22 mouse cellular contexts compared by ENCODE assay signal in the genomic region with DNA sequence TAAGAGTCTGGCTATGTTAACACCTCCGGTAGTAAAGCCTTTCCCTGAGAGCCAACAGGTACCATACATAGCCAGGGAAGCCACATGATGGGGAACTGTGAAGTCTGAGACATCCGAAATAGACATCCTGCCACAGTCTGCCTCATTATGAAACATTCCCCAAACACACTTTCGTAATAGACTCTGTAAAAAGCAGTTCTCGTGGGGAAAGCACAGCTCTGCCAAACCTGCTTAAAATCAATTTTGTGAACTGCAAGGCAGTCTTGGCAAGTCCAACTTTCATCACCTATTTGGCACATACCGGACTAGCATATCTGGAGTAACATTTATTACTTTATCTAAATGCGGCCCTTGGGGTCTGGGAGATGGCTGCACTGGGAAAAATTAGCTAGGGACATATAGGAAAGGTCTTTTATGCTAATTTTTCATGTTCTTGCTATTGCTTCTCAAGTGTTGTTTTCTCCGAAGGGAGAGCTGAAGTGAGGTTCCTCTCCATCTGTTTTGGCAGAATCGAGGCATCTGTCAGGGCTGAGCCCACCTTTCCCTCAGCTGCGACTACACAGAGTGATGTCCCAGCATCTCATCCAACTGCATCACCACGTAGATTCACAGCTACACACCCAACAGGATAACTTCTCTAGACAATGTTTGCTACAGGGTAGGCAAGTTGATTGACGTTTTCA.
DNase-seq lines count a peak whose midpoint lies in the region; ATAC-seq and TF ChIP-seq lines count a peak whose summit lies in the region.
"Had no signal": no experiment of that assay in that cellular context is flagged by ENCODE, and none has a peak within 500 bp of the region (broad histone marks: within the 10 kb centered on the region; RNA-seq: fewer than 3 reads in every experiment).

No protein-coding gene starts in this region.

- ATAC-seq in heart, embryonic 15.5 days (replicated peaks; ENCODE audit: insufficient number of reproducible peaks, insufficient read depth, low FRiP score, low read depth) = no peak
- ATAC-seq in liver, postnatal 0 days = no peak
- ATAC-seq: hindbrain, postnatal 0 days had no signal

- no peaks in the 10 kb centered on the region for H3K27me3 ChIP-seq in heart, embryonic 15.5 days
- no peaks in the 10 kb centered on the region for H3K27me3 ChIP-seq in liver, adult 2 months (ENCODE audit: control insufficient read depth, insufficient read depth, low read length)
- no peaks in the 10 kb centered on the region for H3K27me3 ChIP-seq in liver, postnatal 0 days (ENCODE audit: insufficient read depth, low read length)
- H3K27me3 ChIP-seq: embryonic facial prominence, embryonic 13.5 days; limb, embryonic 15.5 days; neural tube, embryonic 12.5 days had no signal

- H3K9ac ChIP-seq in heart, embryonic 15.5 days = no peak overlapping the region
- H3K9ac ChIP-seq in liver, adult 2 months (ENCODE audit: low read depth, low read length) = no peak overlapping the region
- no peak overlapping the region for H3K9ac ChIP-seq in liver, postnatal 0 days (replicated peaks)
- H3K9ac ChIP-seq: embryonic facial prominence, embryonic 13.5 days; limb, embryonic 15.5 days; neural tube, embryonic 12.5 days had no signal

- H3K4me3 ChIP-seq in heart, embryonic 15.5 days = no peak overlapping the region
- H3K4me3 ChIP-seq in liver, adult 2 months (ENCODE audit: insufficient read depth, low read depth, low read length) = no peak overlapping the region
- no peak overlapping the region for H3K4me3 ChIP-seq in liver, postnatal 0 days (ENCODE audit: low read depth, low read length)
- H3K4me3 ChIP-seq: embryonic facial prominence, embryonic 13.5 days; forebrain, embryonic 10.5 days; gastrocnemius, adult 2 months; limb, embryonic 15.5 days; midbrain, embryonic 10.5 days; neural tube, embryonic 12.5 days had no signal

- TF ChIP-seq EP300 in liver, postnatal 0 days (IDR thresholded peaks at IDR 0.05; ENCODE audit: low read depth) = no peak

- no peaks in the 10 kb centered on the region for H3K9me3 ChIP-seq in heart, embryonic 15.5 days (replicated peaks)
- no peaks in the 10 kb centered on the region for H3K9me3 ChIP-seq in liver, postnatal 0 days (ENCODE audit: low read length)
- H3K9me3 ChIP-seq: embryonic facial prominence, embryonic 13.5 days; forebrain, embryonic 10.5 days; limb, embryonic 15.5 days; midbrain, embryonic 10.5 days; neural tube, embryonic 12.5 days had no signal

- peak; percentile 6 for DNase-seq in adrenal gland, postnatal 14 days
- no peak for DNase-seq in adrenal gland, postnatal 36 days
- no peak for DNase-seq in heart, adult 9 months (ENCODE audit: low spot score in 2 of 2)
- DNase-seq in liver, adult 2 months (ENCODE audit: extremely low read depth, low read depth, low spot score) = peak; percentile 93
- DNase-seq in liver, postnatal 0 days = no peak
- peak; percentile 46 for DNase-seq in right cerebral cortex, postnatal 25 days
- DNase-seq in retina, embryonic 14.5 days (ENCODE audit: low spot score) = no peak
- DNase-seq: adrenal gland, postnatal 25 days; cerebellum, adult 8-10 months; gastrocnemius, adult 2 months; heart, postnatal 4 days; kidney, adult 11 months; lung, adult 18-20 months; thymus, adult 18-20 months had no signal

- H3K4me2 ChIP-seq in heart, embryonic 15.5 days = no peak overlapping the region
- no peak overlapping the region for H3K4me2 ChIP-seq in liver, postnatal 0 days (ENCODE audit: low read depth, low read length)
- H3K4me2 ChIP-seq: embryonic facial prominence, embryonic 13.5 days; limb, embryonic 15.5 days; neural tube, embryonic 12.5 days had no signal

- 68% methylated on average over 11 of the region's 11 CpGs for WGBS in heart, embryonic 15.5 days
- WGBS in liver, adult 2 months = 48% methylated on average over 11 of the region's 11 CpGs
- 71% methylated on average over 11 of the region's 11 CpGs for WGBS in liver, postnatal 0 days (ENCODE audit: insufficient replicate concordance)

- no peak for TF ChIP-seq POLR2A in liver, adult 2 months (IDR thresholded peaks at IDR 0.05; ENCODE audit: extremely low read depth, insufficient read depth, low read length)

- H3K27ac ChIP-seq in heart, embryonic 15.5 days = peak overlapping the region; percentile 32; the same call in 1 of the 2 replicates
- H3K27ac ChIP-seq in liver, adult 2 months (replicated peaks; ENCODE audit: insufficient read depth, low read depth, low read length) = no peak overlapping the region
- no peak overlapping the region for H3K27ac ChIP-seq in liver, postnatal 0 days (ENCODE audit: low read depth)
- H3K27ac ChIP-seq: embryonic facial prominence, embryonic 13.5 days; forebrain, embryonic 10.5 days; gastrocnemius, adult 2 months; hindbrain, postnatal 0 days; kidney, postnatal 0 days; limb, embryonic 15.5 days; midbrain, embryonic 10.5 days; neural tube, embryonic 12.5 days had no signal

- TF ChIP-seq CTCF in liver, adult 2 months (IDR thresholded peaks at IDR 0.05; ENCODE audit: low read depth, low read length) = no peak
- no peak for TF ChIP-seq CTCF in liver, postnatal 0 days (IDR thresholded peaks at IDR 0.05; ENCODE audit: low read depth)

- H3K4me1 ChIP-seq in heart, embryonic 15.5 days (replicated peaks) = peaks cover 10% of the 10 kb centered on the region; the same call in 1 of the 2 replicates
- peaks cover 7% of the 10 kb centered on the region; the same call in 1 of the 2 replicates for H3K4me1 ChIP-seq in liver, adult 2 months (ENCODE audit: control insufficient read depth, insufficient read depth, low read length)
- H3K4me1 ChIP-seq in liver, postnatal 0 days (ENCODE audit: insufficient read depth) = no peaks in the 10 kb centered on the region
- H3K4me1 ChIP-seq: embryonic facial prominence, embryonic 13.5 days; forebrain, embryonic 10.5 days; limb, embryonic 15.5 days; midbrain, embryonic 10.5 days; neural tube, embryonic 12.5 days had no signal

- H3K36me3 ChIP-seq in heart, embryonic 15.5 days = no peaks in the 10 kb centered on the region
- H3K36me3 ChIP-seq in liver, adult 2 months (ENCODE audit: control insufficient read depth, insufficient read depth, low read length) = no peaks in the 10 kb centered on the region
- H3K36me3 ChIP-seq in liver, postnatal 0 days (replicated peaks; ENCODE audit: insufficient read depth, low read length) = no peaks in the 10 kb centered on the region
- H3K36me3 ChIP-seq: embryonic facial prominence, embryonic 13.5 days; forebrain, embryonic 10.5 days; limb, embryonic 15.5 days; midbrain, embryonic 10.5 days; neural tube, embryonic 12.5 days had no signal

- no peaks in the 10 kb centered on the region for H3K79me2 ChIP-seq in liver, adult 2 months (ENCODE audit: control insufficient read depth, insufficient read depth, low read length)

Comparison
In these comparisons a context has a peak if more than half of its experiments do, and no peak if none do; other contexts are left out.
1. DNase-seq: peak in adrenal gland, postnatal 14 days (single experiment), liver, adult 2 months (single experiment) and right cerebral cortex, postnatal 25 days (single experiment); none in adrenal gland, postnatal 36 days (0 of 2), heart, adult 9 months (0 of 2), liver, postnatal 0 days (single experiment) and retina, embryonic 14.5 days (single experiment).